Mouse (Mus musculus) kidney, adult 18-20 months (tissue): Measurements from ENCODE around the gene Siglecf.

Source experiments
- DNase-seq: peaks from one replicate; pipeline ENCODE4 v3.0.0; 2021

The Siglecf gene

DNA sequence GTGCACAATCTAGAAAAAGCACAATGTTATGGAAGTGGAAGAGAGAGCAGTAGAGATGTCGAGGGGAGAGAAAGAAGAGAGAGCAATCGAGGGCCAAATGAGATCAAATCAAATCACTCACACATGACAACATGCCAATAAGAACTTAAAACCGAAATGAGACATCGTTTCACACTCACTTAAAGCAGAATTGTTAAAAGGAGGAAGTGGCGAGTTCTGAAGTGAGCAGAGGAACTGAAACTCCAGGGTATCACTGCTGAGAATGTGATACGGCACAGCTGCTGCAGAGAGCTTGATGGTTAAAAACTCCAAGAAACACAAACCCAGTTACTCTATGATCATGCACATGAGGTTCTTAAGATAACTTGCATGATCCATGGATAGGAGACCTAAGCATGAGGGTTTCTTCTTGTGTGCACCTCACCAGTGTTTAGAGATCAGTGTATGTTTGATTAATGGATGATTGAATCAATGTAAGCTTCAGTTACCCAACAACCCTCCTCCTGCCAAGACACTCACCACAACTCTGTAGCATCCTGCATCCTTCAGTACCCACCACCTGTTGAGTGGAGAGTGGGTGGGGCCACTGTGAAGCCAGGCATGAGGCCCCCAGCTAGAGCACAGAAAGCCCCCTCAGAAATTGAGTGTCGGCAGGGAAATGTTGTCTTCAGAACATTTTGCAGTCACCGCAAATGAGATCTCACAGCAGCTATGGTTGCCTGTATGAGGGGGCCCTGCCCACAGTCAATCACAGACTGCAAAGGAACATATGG is 41.4 kb downstream of the Siglecf start:
- no peak for DNase-seq

DNA sequence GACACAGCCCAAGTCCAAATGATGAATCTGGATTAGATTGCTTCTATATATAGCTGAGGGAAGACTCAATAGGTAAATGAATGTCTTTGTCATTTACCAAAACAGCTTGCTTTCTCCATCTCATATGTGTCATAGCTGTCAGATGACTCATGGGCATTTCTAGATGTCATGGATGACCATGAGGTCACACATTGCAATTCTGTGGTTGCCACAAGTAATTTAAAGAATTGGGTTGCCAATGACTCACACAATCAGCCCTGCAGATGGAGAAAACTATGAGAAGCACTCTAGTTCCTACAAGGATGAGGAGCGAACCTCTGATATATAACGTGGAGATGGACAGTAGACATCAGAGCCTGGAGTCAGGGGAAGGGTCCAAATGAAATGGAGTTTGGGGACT is 48.4 kb downstream of the Siglecf start:
- DNase-seq: no peak

- no peak for DNase-seq
Observed at GRCm38 (mm10) chr7:43402718-43403117, 51.6 kb downstream of the Siglecf start.

GRCm38 (mm10) chr7:43407573-43407972 is 56.4 kb downstream of the Siglecf start:
- DNase-seq: no peak

DNA sequence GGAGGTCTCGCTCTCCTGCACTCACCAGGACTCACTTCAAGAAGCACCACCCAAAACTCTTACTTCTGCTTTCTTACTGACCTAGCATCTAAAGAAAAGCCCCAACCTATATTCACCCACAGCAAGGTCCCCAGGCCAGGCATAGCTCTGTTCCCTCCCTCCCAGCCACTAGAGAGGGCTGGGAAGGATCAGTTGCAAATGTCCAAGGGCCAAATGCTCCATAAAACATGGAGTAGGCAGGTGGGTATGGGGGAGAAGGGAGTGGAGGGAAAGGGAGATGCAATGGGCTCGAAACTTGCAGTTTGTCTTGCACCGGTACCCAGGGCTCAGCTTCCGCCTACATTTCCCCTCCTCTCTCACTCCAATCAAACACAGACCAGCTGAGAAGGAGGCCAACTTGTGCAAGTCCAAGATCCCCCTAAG is 57.0 kb downstream of the Siglecf start, which contains the start of gene Siglecg:
TSS of gene Siglecg (plus strand) at position 74 of the 423 bp plus-strand sequence.
- DNase-seq: no peak

- DNase-seq: no peak
Observed at GRCm38 (mm10) chr7:43409084-43409483, 57.9 kb downstream of the Siglecf start.
